Mouse (Mus musculus) E14TG2a.4 (cell line): ENCODE results near the gene Clstn1.

Experiments
- CTCF ChIP-seq: conservative IDR thresholded peaks from 2 replicates; pipeline ENCODE4 v1.5.1; 2014; ENCODE audit warnings: low read length
- NANOG ChIP-seq: IDR thresholded peaks from 2 replicates; pipeline ENCODE4 v1.6.1; 2014; ENCODE audit warnings: borderline replicate concordance, low read length, mixed read lengths
- POU5F1 ChIP-seq: IDR thresholded peaks from 2 replicates; pipeline ENCODE4 v1.6.1; 2014; ENCODE audit warnings: low read length, borderline replicate concordance

DNA sequence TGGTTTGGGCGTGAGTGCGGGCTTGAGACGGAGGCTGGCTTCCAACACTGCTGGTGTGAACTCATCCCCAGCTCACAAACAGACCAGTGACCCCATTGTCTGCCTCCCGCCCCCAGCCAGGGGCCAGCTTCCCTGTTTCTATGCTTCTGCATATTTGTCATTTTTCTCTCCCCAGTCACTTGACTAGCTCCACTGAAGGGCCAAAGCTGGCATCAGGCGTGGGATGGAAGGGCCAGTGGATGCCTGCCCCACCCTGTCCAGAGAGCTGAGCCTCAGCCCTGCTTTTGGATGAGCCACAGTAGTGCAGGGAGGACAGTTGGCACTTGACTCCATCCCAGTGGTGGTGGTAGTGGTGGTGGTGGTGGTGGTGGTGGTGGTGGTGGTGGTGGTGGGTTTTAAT lies 28.4 kb upstream of the Clstn1 start:
- no peak for TF ChIP-seq CTCF
- no peak for TF ChIP-seq POU5F1
- TF ChIP-seq NANOG, result no peak
